ENCODE assay signal across 8 mouse cellular contexts in the genomic region with DNA sequence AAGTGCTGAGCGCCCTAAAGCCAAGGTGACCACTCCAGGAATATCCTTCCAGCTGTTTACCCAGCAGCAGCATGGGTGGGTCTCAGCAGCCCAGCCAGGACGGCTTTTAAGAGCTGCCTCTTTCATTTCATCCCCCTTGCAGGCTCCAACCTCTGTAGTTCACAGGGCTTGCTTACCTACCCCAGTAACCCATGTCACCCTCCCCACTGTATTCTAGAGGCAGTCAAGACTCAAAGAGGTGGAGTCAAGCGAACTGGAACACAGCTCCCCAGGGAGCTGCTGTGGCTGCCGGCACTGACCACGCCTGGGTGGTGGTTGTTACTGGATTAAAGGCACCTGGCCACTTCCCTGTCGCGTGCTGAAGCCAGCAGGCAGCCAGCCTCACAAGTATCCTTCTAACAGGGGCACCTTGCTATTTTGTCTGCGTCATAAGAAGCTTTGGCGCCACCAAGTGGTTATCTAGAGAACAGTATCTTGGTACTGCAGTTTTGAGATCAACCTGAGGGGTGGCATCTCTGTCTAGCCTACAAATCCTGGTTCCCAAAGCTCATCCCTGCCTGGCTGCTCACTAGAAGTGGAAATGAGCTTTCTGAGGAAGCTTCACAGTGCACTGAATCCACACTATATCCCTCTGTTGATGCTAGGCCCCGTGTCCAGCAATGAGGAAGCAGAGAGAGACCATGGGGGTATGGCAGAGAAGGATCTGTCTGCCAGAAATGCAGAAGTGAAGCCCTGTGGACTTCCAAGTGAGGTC. TPM values are rescaled to one million over a fixed set of nuclear protein-coding genes. Genes with fewer than 3 reads are reported as not detected.
DNase-seq lines count a peak whose midpoint lies in the region; ATAC-seq lines count a peak whose summit lies in the region.

No protein-coding gene starts in this region.

- peak; percentile 87 for DNase-seq in MN1 (ENCODE audit: low spot score)
- peak; percentile 83 to 86 for DNase-seq in cerebellum, adult 18-20 months
- peak; percentile 82 for DNase-seq in forelimb bud, embryonic 11.5 days (ENCODE audit: low read depth, low spot score)
- peak; percentile 85 for DNase-seq in hindbrain, embryonic 11.5 days (ENCODE audit: low spot score)
- DNase-seq in layer of hippocampus, postnatal 10 days (ENCODE audit: low spot score in 2 of 2): peak; percentile 83 to 87
- peak; percentile 92 to 93 for DNase-seq in right cerebral cortex, adult 2 months (ENCODE audit: low spot score in 2 of 2)
- DNase-seq in urinary bladder, postnatal 25 days (ENCODE audit: low spot score): peak; percentile 69

- no peaks in the 10 kb centered on the region for H3K9me3 ChIP-seq in hindbrain, embryonic 11.5 days (ENCODE audit: control insufficient read depth, low read length)

- H3K9ac ChIP-seq in hindbrain, embryonic 11.5 days (ENCODE audit: low read depth, low read length): no peak overlapping the region

- 0 out of 2 replicates have a peak overlapping the region, but pooled peaks have one; percentile 17 for H3K4me2 ChIP-seq in hindbrain, embryonic 11.5 days (replicated peaks; ENCODE audit: low read depth, low read length)

- no peak overlapping the region for H3K4me3 ChIP-seq in hindbrain, embryonic 11.5 days (ENCODE audit: low read depth, low read length)

- no peaks in the 10 kb centered on the region for H3K4me1 ChIP-seq in hindbrain, embryonic 11.5 days (replicated peaks; ENCODE audit: control insufficient read depth, insufficient read depth, low read length)

- H3K27ac ChIP-seq in hindbrain, embryonic 11.5 days (ENCODE audit: low read depth, low read length): no peak overlapping the region

- H3K36me3 ChIP-seq in hindbrain, embryonic 11.5 days (ENCODE audit: control insufficient read depth, insufficient read depth, low read length): no peaks in the 10 kb centered on the region

- WGBS in hindbrain, embryonic 11.5 days: 11% methylated on average over 10 of the region's 10 CpGs

- ATAC-seq in hindbrain, embryonic 11.5 days (ENCODE audit: low FRiP score): peak; percentile 78
- ATAC-seq in megakaryocyte, adult 5-6 weeks (ENCODE audit: poor library complexity, severe bottlenecking): peak; percentile 83

- no peaks in the 10 kb centered on the region for H3K27me3 ChIP-seq in hindbrain, embryonic 11.5 days (ENCODE audit: control insufficient read depth, insufficient read depth, low read length)

RNA-seq across cellular contexts. Expression of a gene that starts 11.8 kb away (rescaled TPM):
- polyA plus RNA-seq in hindbrain, embryonic 11.5 days (2014; fragmentation: Nextera tagmentation; extraction: Ambion mirVana): 11.0 and 15.0 TPM in 2 replicates
- 1 to 10 TPM; 8.0 to 8.9 TPM for total RNA-seq in layer of hippocampus, postnatal 10 days (2021)
- total RNA-seq in megakaryocyte, adult 5-6 weeks (2015): 0.11 and 1.1 TPM in 2 replicates
- total RNA-seq in megakaryocyte, adult 5-6 weeks (2017): 0.49 and 1.5 TPM in 2 replicates

RNA-seq across cellular contexts. Expression of a gene that starts 36.5 kb away (rescaled TPM):
- polyA plus RNA-seq in hindbrain, embryonic 11.5 days (2014; fragmentation: Nextera tagmentation; extraction: Ambion mirVana): 86.2 and 91.2 TPM in 2 replicates
- 10 to 100 TPM; 73.8 to 89.8 TPM for total RNA-seq in layer of hippocampus, postnatal 10 days (2021)
- 5.9 and 7.1 TPM in 2 replicates for total RNA-seq in megakaryocyte, adult 5-6 weeks (2015)
- total RNA-seq in megakaryocyte, adult 5-6 weeks (2017): 1.3 and 1.5 TPM in 2 replicates

Comparison
In these comparisons a context has a peak if more than half of its experiments do, and no peak if none do; other contexts are left out.
1. RNA of a gene that starts 36.5 kb away (total RNA-seq): 73.8 to 89.8 TPM in layer of hippocampus, postnatal 10 days; 1.3 to 7.1 TPM in megakaryocyte, adult 5-6 weeks; every median in the first group is over 4 times any median in the second.
2. Peak in every context shown above with its lines, with median percentiles within 50 percentile points of each other: DNase-seq.